Mouse (Mus musculus): ENCODE measurements around the gene Ccdc103.

Gene Ccdc103

DNA sequence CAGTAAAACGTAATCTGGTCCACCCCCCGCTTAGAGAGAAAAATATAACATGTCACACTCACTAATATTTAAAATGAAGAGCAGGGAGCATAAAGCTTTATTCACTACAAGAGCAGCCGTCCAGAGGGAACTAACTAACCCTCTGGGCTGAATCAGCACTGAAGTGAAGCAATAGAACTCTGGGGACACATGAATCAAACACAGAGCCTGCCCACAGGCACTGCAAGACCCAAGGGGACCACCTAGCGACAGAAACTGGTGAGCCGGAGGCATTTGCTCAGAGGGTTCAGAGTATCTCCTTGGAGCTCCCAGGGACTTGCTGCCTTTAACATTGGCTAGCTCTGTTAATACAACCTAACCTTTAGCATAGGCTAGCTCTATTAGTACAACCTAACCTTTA, 9.1 kb downstream of the Ccdc103 start:
- no peak for DNase-seq (ENCODE audit: low spot score)

GRCm38 (mm10) chr11:102893015-102893651, 12.1 kb downstream of the Ccdc103 start:
- DNase-seq (ENCODE audit: low spot score): no peak

DNA sequence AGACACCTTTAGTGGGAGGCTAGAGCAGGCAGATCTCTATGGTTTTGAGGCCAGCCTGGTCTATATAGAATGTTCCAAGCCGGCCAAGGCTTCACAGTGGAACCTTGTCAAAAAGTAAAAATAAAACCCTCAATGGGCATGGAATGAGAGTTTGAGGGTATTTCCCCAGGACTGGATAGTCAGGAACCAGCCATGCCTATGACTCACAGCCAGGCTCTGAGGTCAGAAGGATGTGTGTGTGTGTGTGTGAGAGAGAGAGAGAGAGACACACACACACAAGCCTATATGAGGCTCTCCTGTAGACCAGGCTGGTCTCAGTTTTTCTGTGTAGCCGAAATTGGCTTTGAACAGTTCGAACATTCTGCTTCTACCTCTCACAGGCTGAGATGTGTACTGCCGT, 13.7 kb downstream of the Ccdc103 start:
- DNase-seq (ENCODE audit: low spot score): no peak

DNA sequence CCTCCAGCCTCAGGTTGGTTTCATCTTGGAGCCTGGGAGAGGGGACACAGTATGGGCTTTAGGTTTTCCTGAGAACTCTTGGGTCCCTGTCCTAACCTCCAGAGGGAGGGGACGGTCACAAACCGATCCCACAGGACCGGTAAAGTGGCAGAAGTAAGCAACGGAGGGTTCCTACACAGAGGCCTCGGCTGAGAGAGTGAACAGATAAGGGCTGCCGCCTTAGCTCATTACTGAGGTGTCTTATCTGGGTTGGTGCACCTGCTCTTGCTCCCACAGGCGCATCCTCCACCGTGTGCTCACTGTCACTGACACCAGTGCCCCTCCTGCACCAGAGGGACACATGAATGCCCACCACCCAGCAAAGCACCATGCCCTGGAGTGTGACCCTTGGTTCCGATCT, 14.8 kb downstream of the Ccdc103 start:
- DNase-seq (ENCODE audit: low spot score): no peak

DNA sequence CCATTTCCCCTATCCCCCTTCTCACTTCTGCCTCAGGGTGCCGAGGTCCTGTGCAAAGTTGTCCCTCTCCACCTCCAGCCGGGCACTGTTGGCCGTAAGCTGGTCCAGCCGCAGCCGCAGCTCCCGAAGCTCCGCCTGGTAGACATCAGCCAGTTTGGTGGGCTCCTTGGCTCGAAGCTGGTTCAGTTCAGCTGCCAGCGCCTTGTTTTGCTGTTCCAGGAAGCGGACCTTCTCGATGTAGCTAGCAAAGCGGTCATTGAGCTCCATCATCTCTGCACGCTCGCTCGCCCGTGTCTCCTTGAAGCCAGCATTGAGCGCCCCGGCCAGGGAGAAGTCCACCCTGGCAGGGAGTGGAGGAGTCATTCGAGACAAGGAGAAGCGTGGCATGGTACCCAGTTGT, 15.6 kb downstream of the Ccdc103 start:
- no peak for DNase-seq (ENCODE audit: low spot score)

DNA sequence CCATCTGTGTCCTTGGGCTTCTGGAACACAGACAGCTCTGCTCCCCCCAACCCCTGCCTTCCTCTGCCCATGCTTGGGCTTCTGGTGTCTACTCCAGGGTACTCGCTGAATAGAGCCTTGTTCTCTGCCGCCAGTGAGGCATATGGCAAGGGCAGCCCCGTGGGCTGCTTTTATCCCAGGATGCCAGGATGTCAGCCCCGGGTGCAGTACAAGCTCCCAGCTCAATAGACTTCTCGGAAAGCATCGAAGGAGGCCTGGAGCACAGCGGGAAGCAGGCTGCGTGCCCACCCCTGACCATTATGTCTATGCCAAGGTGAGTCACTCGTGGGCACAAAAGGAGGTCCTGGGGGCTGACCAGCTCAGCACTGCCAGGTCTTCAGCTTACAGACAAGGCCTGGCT, 17.4 kb downstream of the Ccdc103 start:
- DNase-seq (ENCODE audit: low spot score): no peak

DNA sequence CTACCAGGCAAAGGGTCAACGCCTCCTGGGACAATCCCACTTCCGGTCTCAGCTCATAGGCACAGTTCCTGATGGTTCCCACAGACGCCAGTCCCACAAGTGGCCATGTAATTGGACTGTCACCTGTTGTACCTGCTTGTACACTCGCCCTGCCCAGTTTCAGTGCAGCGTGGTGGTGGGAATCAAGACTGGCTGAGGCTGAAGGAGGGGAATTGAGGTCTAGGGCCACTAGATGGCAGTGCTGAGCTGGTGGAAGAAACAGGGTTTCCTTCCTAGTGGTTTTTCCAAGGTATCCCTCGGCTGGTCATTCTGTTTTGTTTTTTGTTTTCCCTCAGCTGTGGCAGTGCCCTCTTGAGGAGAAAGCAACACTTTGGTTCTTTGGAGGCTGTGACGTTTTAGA, 19.8 kb downstream of the Ccdc103 start, which contains the start of gene Gfap:
Gene Gfap (minus strand): TSS at position 150 of the 400 bp plus-strand sequence.
- DNase-seq (ENCODE audit: low spot score): no peak

GRCm38 (mm10) chr11:102901199-102901598, 20.2 kb downstream of the Ccdc103 start:
- DNase-seq (ENCODE audit: low spot score): no peak

GRCm38 (mm10) chr11:102902107-102902506, 21.1 kb downstream of the Ccdc103 start:
- no peak for DNase-seq (ENCODE audit: low spot score)

DNA sequence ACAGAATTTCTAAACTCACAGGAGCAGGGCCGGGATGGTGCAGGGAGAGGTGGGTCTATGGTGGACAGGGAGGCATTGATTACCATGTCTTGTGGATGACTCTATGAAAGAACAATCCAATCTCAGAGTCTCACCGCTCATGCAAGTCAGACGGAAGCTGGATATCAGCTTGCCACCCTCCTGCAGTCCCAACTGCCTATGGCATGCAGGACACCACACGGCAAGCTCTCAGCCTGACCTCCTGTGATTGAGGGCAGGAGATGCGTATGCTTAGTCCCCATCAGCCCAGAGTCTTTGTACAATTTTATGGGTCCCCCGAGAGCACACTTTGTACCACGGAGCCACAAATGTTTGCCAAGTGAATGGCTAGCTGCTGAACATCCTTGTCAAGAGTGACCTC, 22.6 kb downstream of the Ccdc103 start:
- DNase-seq (ENCODE audit: low spot score): no peak

GRCm38 (mm10) chr11:102911376-102911775, 30.4 kb downstream of the Ccdc103 start:
- no peak for DNase-seq (ENCODE audit: low spot score)

- DNase-seq (ENCODE audit: low spot score): no peak
Observed at GRCm38 (mm10) chr11:102915380-102915779, 34.4 kb downstream of the Ccdc103 start.

- DNase-seq (ENCODE audit: low spot score): no peak
Observed at GRCm38 (mm10) chr11:102918077-102918476, 37.1 kb downstream of the Ccdc103 start.

- DNase-seq (ENCODE audit: low spot score): no peak
Observed at GRCm38 (mm10) chr11:102921491-102921890, 40.5 kb downstream of the Ccdc103 start.

- peak; percentile 83 for DNase-seq (ENCODE audit: low spot score)
Observed at GRCm38 (mm10) chr11:102924557-102925350, 43.8 kb downstream of the Ccdc103 start, which contains the start of gene Kif18b. Kif18b (minus strand) TSS chr11:102925124.

- DNase-seq (ENCODE audit: low spot score): no peak
Observed at GRCm38 (mm10) chr11:102925351-102925717, 44.3 kb downstream of the Ccdc103 start.

GRCm38 (mm10) chr11:102930672-102931071, 49.7 kb downstream of the Ccdc103 start:
- DNase-seq (ENCODE audit: low spot score): no peak
